Mouse (Mus musculus) thymus, adult 2 months (tissue): ENCODE data around the gene Pced1b.

ENCODE experiments used
- CTCF ChIP-seq: fragments of 200-500 bp; IDR thresholded peaks from 2 replicates; pipeline ENCODE4 v1.5.1; 2012; ENCODE audit warnings: mild to moderate bottlenecking, control low read depth, low read length, moderate library complexity, borderline replicate concordance; ENCODE audit not compliant: control insufficient read depth, poor library complexity, insufficient read depth; ENCODE audit errors: extremely low read depth
- POLR2A ChIP-seq: fragments of 200-500 bp; IDR thresholded peaks from 2 replicates; pipeline ENCODE4 v1.6.1; 2012; ENCODE audit warnings: mild to moderate bottlenecking, low read length, control low read depth, moderate library complexity; ENCODE audit not compliant: control insufficient read depth, poor library complexity, insufficient read depth; ENCODE audit errors: extremely low read depth

GRCm38 (mm10) chr15:97206506-97206905, 40.4 kb upstream of the Pced1b start:
- TF ChIP-seq CTCF (no peak), POLR2A (no peak)
